9 mouse cellular contexts compared by ENCODE assay signal in genomic region chr10:107442781-107443180, GRCm38 (mm10). TPM values are rescaled to one million over a fixed set of nuclear protein-coding genes. Genes with fewer than 3 reads are reported as not detected.
DNase-seq lines count a peak whose midpoint lies in the region; ATAC-seq lines count a peak whose summit lies in the region.
"Had no signal": no experiment of that assay in that cellular context is flagged by ENCODE, and none has a peak within 500 bp of the region (broad histone marks: within the 10 kb centered on the region; RNA-seq: fewer than 3 reads in every experiment).

No protein-coding gene starts in this region.

- no peak overlapping the region for H3K27ac ChIP-seq in hindbrain, embryonic 11.5 days (ENCODE audit: low read depth, low read length)
- H3K27ac ChIP-seq in hindbrain, embryonic 12.5 days: no peak overlapping the region
- H3K27ac ChIP-seq: neural tube, embryonic 13.5 days had no signal

- DNase-seq in hindbrain, embryonic 11.5 days (ENCODE audit: low spot score): peak; percentile 67
- peak; percentile 24 for DNase-seq in urinary bladder, postnatal 14 days (ENCODE audit: low spot score)
- no peak for DNase-seq in urinary bladder, postnatal 10 days (ENCODE audit: low spot score)
- peak; percentile 48 for DNase-seq in embryo, embryonic 11 days
- peak; percentile 14 to 66 for DNase-seq in layer of hippocampus, postnatal 25 days (ENCODE audit: extremely low spot score in 1 of 2, low spot score in 1 of 2)
- no peak for DNase-seq in ovary, adult 18-20 months (ENCODE audit: low spot score)

- H3K36me3 ChIP-seq in hindbrain, embryonic 11.5 days (ENCODE audit: control insufficient read depth, insufficient read depth, low read length): no peaks in the 10 kb centered on the region
- H3K36me3 ChIP-seq in hindbrain, embryonic 12.5 days: no peaks in the 10 kb centered on the region
- H3K36me3 ChIP-seq: neural tube, embryonic 13.5 days had no signal

- no peak overlapping the region for H3K9ac ChIP-seq in hindbrain, embryonic 11.5 days (ENCODE audit: low read depth, low read length)
- no peak overlapping the region for H3K9ac ChIP-seq in hindbrain, embryonic 12.5 days
- H3K9ac ChIP-seq: neural tube, embryonic 13.5 days had no signal

- WGBS in hindbrain, embryonic 11.5 days: 13% methylated on average over 4 of the region's 4 CpGs
- WGBS in hindbrain, embryonic 12.5 days: 11% methylated on average over 4 of the region's 4 CpGs

- H3K27me3 ChIP-seq in hindbrain, embryonic 11.5 days (ENCODE audit: control insufficient read depth, insufficient read depth, low read length): no peaks in the 10 kb centered on the region
- no peaks in the 10 kb centered on the region for H3K27me3 ChIP-seq in hindbrain, embryonic 12.5 days
- H3K27me3 ChIP-seq: neural tube, embryonic 13.5 days had no signal

- no peak overlapping the region for H3K4me2 ChIP-seq in hindbrain, embryonic 11.5 days (replicated peaks; ENCODE audit: low read depth, low read length)
- H3K4me2 ChIP-seq in hindbrain, embryonic 12.5 days (replicated peaks): no peak overlapping the region
- H3K4me2 ChIP-seq: neural tube, embryonic 13.5 days had no signal

- no peak overlapping the region for H3K4me3 ChIP-seq in hindbrain, embryonic 11.5 days (ENCODE audit: low read depth, low read length)
- H3K4me3 ChIP-seq in hindbrain, embryonic 12.5 days: no peak overlapping the region
- H3K4me3 ChIP-seq: neural tube, embryonic 13.5 days had no signal

- H3K4me1 ChIP-seq in hindbrain, embryonic 11.5 days (replicated peaks; ENCODE audit: control insufficient read depth, insufficient read depth, low read length): no peaks in the 10 kb centered on the region
- no peaks in the 10 kb centered on the region for H3K4me1 ChIP-seq in hindbrain, embryonic 12.5 days
- H3K4me1 ChIP-seq: neural tube, embryonic 13.5 days had no signal

- ATAC-seq in hindbrain, embryonic 11.5 days (ENCODE audit: low FRiP score): peak; percentile 33; the same call in 1 of the 2 replicates
- ATAC-seq in hindbrain, embryonic 12.5 days (ENCODE audit: low FRiP score): no peak
- ATAC-seq in inflammation-experienced regulatory T-cells, adult 6 months: no peak

- H3K9me3 ChIP-seq in hindbrain, embryonic 11.5 days (ENCODE audit: control insufficient read depth, low read length): no peaks in the 10 kb centered on the region
- H3K9me3 ChIP-seq in hindbrain, embryonic 12.5 days (replicated peaks): no peaks in the 10 kb centered on the region
- H3K9me3 ChIP-seq: neural tube, embryonic 13.5 days had no signal

RNA-seq across cellular contexts. Expression of gene Myf5, which starts 43.2 kb away (rescaled TPM):
- 1.1 and 1.6 TPM in 2 replicates for polyA plus RNA-seq in hindbrain, embryonic 11.5 days (2014; fragmentation: Nextera tagmentation; extraction: Ambion mirVana)
- 0.65 and 2.9 TPM in 2 replicates for polyA plus RNA-seq in hindbrain, embryonic 12.5 days (2016; fragmentation: Nextera tagmentation; extraction: Ambion mirVana)
- not detected for total RNA-seq in layer of hippocampus, postnatal 25 days (2021)
- polyA plus RNA-seq in inflammation-experienced regulatory T-cells, adult 6 months (2017; shearing (Covaris generic)): not detected

RNA-seq across cellular contexts. Expression of gene Myf6, which starts 51.8 kb away (rescaled TPM):
- 0.11 TPM in 1 of 2 replicates, not detected in the other for polyA plus RNA-seq in hindbrain, embryonic 11.5 days (2014; fragmentation: Nextera tagmentation; extraction: Ambion mirVana)
- polyA plus RNA-seq in hindbrain, embryonic 12.5 days (2016; fragmentation: Nextera tagmentation; extraction: Ambion mirVana): 0.18 TPM in 1 of 2 replicates, not detected in the other
- total RNA-seq in layer of hippocampus, postnatal 25 days (2021): not detected
- not detected for polyA plus RNA-seq in inflammation-experienced regulatory T-cells, adult 6 months (2017; shearing (Covaris generic))

Comparison
In these comparisons a context has a peak if more than half of its experiments do, and no peak if none do; other contexts are left out.
1. DNase-seq: peak in hindbrain, embryonic 11.5 days (single experiment), urinary bladder, postnatal 14 days (single experiment), embryo, embryonic 11 days (single experiment) and layer of hippocampus, postnatal 25 days (2 of 2); none in urinary bladder, postnatal 10 days (single experiment) and ovary, adult 18-20 months (single experiment).